8 mouse cellular contexts compared by ENCODE assay signal in the genomic region with DNA sequence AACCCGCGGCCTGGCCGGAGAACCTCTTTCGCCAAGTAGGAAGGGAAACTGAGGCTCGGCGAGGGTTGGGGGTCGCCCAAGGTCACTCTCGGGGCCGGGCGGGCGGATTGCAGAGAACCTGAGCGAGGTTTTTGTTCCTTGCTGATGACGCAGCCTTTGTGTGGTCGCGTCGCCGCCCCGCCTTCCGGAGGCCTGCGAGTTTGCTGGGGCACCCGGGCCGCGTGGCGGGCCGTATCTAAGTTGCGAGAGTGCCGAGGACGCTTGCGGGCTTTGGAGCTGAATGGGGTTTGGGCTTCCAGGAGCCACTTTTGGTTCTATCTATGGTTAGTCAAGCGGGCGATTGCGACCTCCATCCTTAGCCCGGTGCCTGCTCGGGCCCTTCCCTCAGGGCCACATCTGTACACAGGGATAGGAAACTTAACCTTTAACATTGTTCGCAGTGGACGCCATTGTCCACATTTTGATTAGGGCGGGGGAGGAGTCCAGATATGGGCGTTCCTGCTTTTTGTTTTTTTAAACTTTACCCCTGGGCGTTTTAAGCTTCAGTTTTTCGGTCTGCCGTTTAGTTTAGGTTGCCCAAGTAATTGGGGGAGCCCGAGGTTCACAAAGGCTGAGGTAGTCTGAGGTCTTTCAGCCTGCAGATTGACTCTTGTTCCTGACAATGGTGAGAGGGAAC. TPM values are rescaled to one million over a fixed set of nuclear protein-coding genes. Genes with fewer than 3 reads are reported as not detected.
A peak's percentile ranks its signal among the peaks of the same experiment; 100 is the strongest.
DNase-seq lines count a peak whose midpoint lies in the region; ATAC-seq and TF ChIP-seq lines count a peak whose summit lies in the region.

No protein-coding gene starts in this region.

- H3K27me3 ChIP-seq in ES-Bruce4 (ENCODE audit: control insufficient read depth, insufficient read depth, low read length, poor library complexity, severe bottlenecking) = no peaks in the 10 kb centered on the region

- no peak for TF ChIP-seq CTCF in ES-Bruce4 (IDR thresholded peaks at IDR 0.05; ENCODE audit: low read depth, low read length)

- no peaks in the 10 kb centered on the region for H3K9me3 ChIP-seq in ES-Bruce4 (replicated peaks; ENCODE audit: control insufficient read depth, insufficient read depth, low read length, poor library complexity, severe bottlenecking)

- H3K36me3 ChIP-seq in ES-Bruce4 (ENCODE audit: control insufficient read depth, insufficient read depth, low read length, poor library complexity, severe bottlenecking) = peaks cover 23% of the 10 kb centered on the region; the same call in 1 of the 2 replicates

- peak overlapping the region; percentile 86 for H3K27ac ChIP-seq in ES-Bruce4 (ENCODE audit: insufficient read depth, low read length)

- no peak for TF ChIP-seq EP300 in ES-Bruce4 (IDR thresholded peaks at IDR 0.05; ENCODE audit: insufficient read depth, low read depth, low read length)

- ATAC-seq in erythroid progenitor cell, adult 5-6 weeks (replicated peaks; ENCODE audit: low FRiP score, poor library complexity, severe bottlenecking) = peak; percentile 64

- no peak for TF ChIP-seq POLR2A in ES-Bruce4 (IDR thresholded peaks at IDR 0.05; ENCODE audit: insufficient read depth, low read length)

- peak overlapping the region; percentile 98 for H3K4me3 ChIP-seq in ES-Bruce4 (ENCODE audit: low read depth, low read length)

- peak overlapping the region; percentile 98 for H3K9ac ChIP-seq in ES-Bruce4 (ENCODE audit: low read depth, poor library complexity, severe bottlenecking)

- DNase-seq in adrenal gland, postnatal 4 days (ENCODE audit: low spot score in 2 of 2) = peak; percentile 31 to 34
- DNase-seq in heart, postnatal 36 days = peak; percentile 39 to 43
- peak; percentile 7 to 17 for DNase-seq in layer of hippocampus, adult 18-20 months (ENCODE audit: low spot score in 2 of 2)
- DNase-seq in lung, postnatal 36 days = peak; percentile 69
- DNase-seq in retina, embryonic 14.5 days (ENCODE audit: low spot score) = peak; percentile 67
- DNase-seq in thymus, postnatal 36 days = peak; percentile 65 to 78

- intact Hi-C loops in heart, postnatal 36 days (cut with DNase I) = loop anchor here (2.0 kb wide), 1 partner anchor 32 kb away; a partner anchor contains a TSS

- no peaks in the 10 kb centered on the region for H3K4me1 ChIP-seq in ES-Bruce4 (ENCODE audit: control insufficient read depth, insufficient read depth, low read length)

RNA-seq across cellular contexts. Expression of a gene that starts 0.8 kb away (rescaled TPM):
- 210 and 215 TPM in 2 replicates for polyA plus RNA-seq in ES-Bruce4 (2011; ENCODE audit: insufficient read depth, insufficient read length, low read depth, missing spikeins)
- 100 to 1,000 TPM; 129 TPM for total RNA-seq in adrenal gland, postnatal 4 days (2021)
- total RNA-seq in erythroid progenitor cell, adult 5-6 weeks (2015; ENCODE audit: low replicate concordance) = 105 and 141 TPM in 2 replicates
- total RNA-seq in erythroid progenitor cell, adult 5-6 weeks (2017; ENCODE audit: low replicate concordance) = 134 and 143 TPM in 2 replicates
- total RNA-seq in heart, postnatal 36 days (2021) = 10 to 100 TPM; 31.0 to 31.7 TPM
- total RNA-seq in layer of hippocampus, adult 18-20 months (2021) = 10 to 100 TPM; 76.8 to 82.1 TPM

RNA-seq across cellular contexts. Expression of a gene that starts 32.8 kb away (rescaled TPM):
- polyA plus RNA-seq in ES-Bruce4 (2011; ENCODE audit: insufficient read depth, insufficient read length, low read depth, missing spikeins) = 38.3 and 40.2 TPM in 2 replicates
- total RNA-seq in adrenal gland, postnatal 4 days (2021) = 10 to 100 TPM; 40.4 to 42.5 TPM
- total RNA-seq in erythroid progenitor cell, adult 5-6 weeks (2015; ENCODE audit: low replicate concordance) = 59.1 and 67.1 TPM in 2 replicates
- 48.8 and 89.6 TPM in 2 replicates for total RNA-seq in erythroid progenitor cell, adult 5-6 weeks (2017; ENCODE audit: low replicate concordance)
- total RNA-seq in heart, postnatal 36 days (2021) = 10 to 100 TPM; 23.7 TPM
- total RNA-seq in layer of hippocampus, adult 18-20 months (2021) = 10 to 100 TPM; 38.7 to 42.7 TPM

RNA-seq across cellular contexts. Expression of a gene that starts 48.5 kb away (rescaled TPM):
- not detected in 2 replicates for polyA plus RNA-seq in ES-Bruce4 (2011; ENCODE audit: insufficient read depth, insufficient read length, low read depth, missing spikeins)
- total RNA-seq in adrenal gland, postnatal 4 days (2021) = under 1 TPM in 1 of 2 experiments, not detected in 1; 0.14 TPM
- not detected in 2 replicates for total RNA-seq in erythroid progenitor cell, adult 5-6 weeks (2015; ENCODE audit: low replicate concordance)
- total RNA-seq in erythroid progenitor cell, adult 5-6 weeks (2017; ENCODE audit: low replicate concordance) = not detected in 2 replicates
- not detected for total RNA-seq in heart, postnatal 36 days (2021)
- total RNA-seq in layer of hippocampus, adult 18-20 months (2021) = under 1 TPM; 0.36 to 0.42 TPM

RNA-seq across cellular contexts. Expression of a gene that starts 48.7 kb away (rescaled TPM):
- polyA plus RNA-seq in ES-Bruce4 (2011; ENCODE audit: insufficient read depth, insufficient read length, low read depth, missing spikeins) = 2.0 and 2.8 TPM in 2 replicates
- total RNA-seq in adrenal gland, postnatal 4 days (2021) = 1 to 10 TPM in 1 of 2 experiments, under 1 TPM in 1; 0.79 to 1.1 TPM
- total RNA-seq in erythroid progenitor cell, adult 5-6 weeks (2015; ENCODE audit: low replicate concordance) = not detected in 2 replicates
- 0.30 TPM in 1 of 2 replicates, not detected in the other for total RNA-seq in erythroid progenitor cell, adult 5-6 weeks (2017; ENCODE audit: low replicate concordance)
- under 1 TPM; 0.68 to 0.83 TPM for total RNA-seq in heart, postnatal 36 days (2021)
- 10 to 100 TPM; 30.8 to 32.0 TPM for total RNA-seq in layer of hippocampus, adult 18-20 months (2021)

Comparison
In these comparisons a context has a peak if more than half of its experiments do, and no peak if none do; other contexts are left out.
1. Peak in every context shown above with its lines: DNase-seq, ATAC-seq, H3K4me3 ChIP-seq and H3K27ac ChIP-seq.
2. DNase-seq: peak in every context shown above with its lines; median percentile 72 in thymus, postnatal 36 days; 69 in lung, postnatal 36 days; 67 in retina, embryonic 14.5 days; 41 in heart, postnatal 36 days; 32 in adrenal gland, postnatal 4 days; 12 in layer of hippocampus, adult 18-20 months.